Mouse (Mus musculus): ENCODE measurements at regions not wholly inside any gene's neighbourhood (a gene's known extent, or its start where the extent isn't known, plus 50 kb on each side); places are given as distances from the start of the nearest gene placed in this dataset.

DNA sequence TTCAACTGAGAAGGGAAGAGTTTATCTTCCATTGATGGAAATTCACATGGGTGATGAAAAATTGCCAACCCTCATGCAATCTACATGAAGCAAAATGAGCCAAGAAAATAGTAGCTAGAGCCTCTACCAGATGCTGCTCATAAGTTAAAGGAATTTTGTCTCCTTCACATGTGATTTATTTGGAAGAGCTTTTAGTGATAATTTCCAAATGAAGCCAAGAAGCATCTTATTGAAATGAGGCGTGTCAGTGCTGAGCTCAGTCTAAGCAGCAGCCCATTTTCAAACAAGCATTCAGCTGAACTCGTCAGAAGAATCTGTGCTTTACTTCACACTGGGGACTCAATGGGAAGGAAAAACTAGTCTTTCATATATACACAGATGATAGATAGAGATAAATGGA, 190.0 kb upstream of the Tmtc1 start:
- ATAC-seq: no peak
- DNase-seq (ENCODE audit: low read depth, low spot score): no peak
- TF ChIP-seq CTCF (IDR thresholded peaks at IDR 0.05): no peak
- POLR2A ChIA-PET: no interaction called here
- in situ Hi-C loops (cut with MboI; ENCODE audit: low pct_unique_long_range_greater_than_20kb): no loop called here
- peaks cover 4% of the 10 kb centered on the region for H3K27me3 ChIP-seq
- CTCF ChIA-PET: no interaction called here

GRCm38 (mm10) chr6:148627090-148627605, 183.0 kb upstream of the Tmtc1 start:
- in situ Hi-C loops (cut with MboI; ENCODE audit: low pct_unique_long_range_greater_than_20kb): no loop called here
- CTCF ChIA-PET: no interaction called here
- DNase-seq (ENCODE audit: low read depth, low spot score): no peak
- ATAC-seq: no peak
- no peak for TF ChIP-seq CTCF (IDR thresholded peaks at IDR 0.05)
- POLR2A ChIA-PET: no interaction called here
- H3K27me3 ChIP-seq: peaks cover 9% of the 10 kb centered on the region

- TF ChIP-seq CTCF (IDR thresholded peaks at IDR 0.05): no peak
- ChIA-PET POLR2A (no interaction called here), CTCF (interaction anchor here (1.7 kb wide), 1 partner anchor 9 kb away, joined by 6 read pairs; no protein-coding TSS in a partner anchor)
- ATAC-seq (no peak), DNase-seq (ENCODE audit: low read depth, low spot score) (no peak)
- in situ Hi-C loops (cut with MboI; ENCODE audit: low pct_unique_long_range_greater_than_20kb): no loop called here
- peaks cover 5% of the 10 kb centered on the region for H3K27me3 ChIP-seq
Observed at GRCm38 (mm10) chr6:148623119-148623770, 179.1 kb upstream of the Tmtc1 start.

DNA sequence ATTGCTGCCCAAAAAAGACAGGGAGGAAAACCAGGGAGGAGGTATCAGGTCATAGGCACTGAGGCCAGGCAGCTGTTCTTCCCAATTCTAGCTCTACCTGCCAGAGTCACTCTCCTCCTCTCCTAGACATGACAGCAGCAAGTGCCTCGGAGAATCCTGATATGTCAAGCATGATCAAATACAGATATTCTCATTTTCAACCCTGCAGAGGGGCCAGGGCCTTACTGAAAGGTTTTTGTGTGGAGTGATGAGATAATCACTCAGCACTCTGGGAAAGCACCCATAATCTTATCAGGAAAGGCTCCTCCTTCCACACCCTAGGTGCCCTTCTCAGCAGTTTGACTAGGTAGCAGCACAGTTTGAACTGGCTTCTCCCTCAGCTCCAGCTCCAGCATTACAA, 175.8 kb upstream of the Tmtc1 start:
- POLR2A ChIA-PET: no interaction called here
- in situ Hi-C loops (cut with MboI; ENCODE audit: low pct_unique_long_range_greater_than_20kb): no loop called here
- TF ChIP-seq CTCF (IDR thresholded peaks at IDR 0.05): no peak

DNA sequence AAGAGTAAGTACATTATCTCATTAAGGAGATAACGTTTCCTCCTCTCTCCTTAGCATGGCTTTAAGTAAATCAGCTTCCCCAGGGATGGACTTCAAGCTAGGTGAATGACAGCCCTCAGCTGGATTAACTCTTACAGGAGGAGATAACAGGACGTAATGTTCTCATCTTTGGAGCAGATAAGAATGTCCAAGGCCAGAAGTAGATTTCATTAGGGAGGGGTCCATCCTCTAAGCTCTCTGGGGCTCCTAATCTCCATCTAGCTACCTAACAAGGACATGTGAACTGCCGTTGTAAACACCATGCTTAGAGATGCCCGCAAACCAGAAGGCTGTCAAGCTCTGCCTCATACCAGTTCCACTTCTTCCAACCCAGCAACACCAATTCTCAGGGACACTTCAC, 171.7 kb upstream of the Tmtc1 start:
- no peak for TF ChIP-seq CTCF (IDR thresholded peaks at IDR 0.05)
- POLR2A ChIA-PET: interaction anchor here (0.7 kb wide), 1 partner anchor 97 kb away, joined by 4 read pairs; no protein-coding TSS in a partner anchor
- ATAC-seq (no peak), DNase-seq (ENCODE audit: low read depth, low spot score) (no peak)
- in situ Hi-C loops (cut with MboI; ENCODE audit: low pct_unique_long_range_greater_than_20kb): no loop called here
- no peaks in the 10 kb centered on the region for H3K27me3 ChIP-seq
- CTCF ChIA-PET: no interaction called here

More for the DNA sequence above, 175.8 kb upstream of the Tmtc1 start:
- CTCF ChIA-PET: no interaction called here
- DNase-seq (ENCODE audit: low read depth, low spot score) (no peak), ATAC-seq (no peak)
- peaks cover 5% of the 10 kb centered on the region for H3K27me3 ChIP-seq

DNA sequence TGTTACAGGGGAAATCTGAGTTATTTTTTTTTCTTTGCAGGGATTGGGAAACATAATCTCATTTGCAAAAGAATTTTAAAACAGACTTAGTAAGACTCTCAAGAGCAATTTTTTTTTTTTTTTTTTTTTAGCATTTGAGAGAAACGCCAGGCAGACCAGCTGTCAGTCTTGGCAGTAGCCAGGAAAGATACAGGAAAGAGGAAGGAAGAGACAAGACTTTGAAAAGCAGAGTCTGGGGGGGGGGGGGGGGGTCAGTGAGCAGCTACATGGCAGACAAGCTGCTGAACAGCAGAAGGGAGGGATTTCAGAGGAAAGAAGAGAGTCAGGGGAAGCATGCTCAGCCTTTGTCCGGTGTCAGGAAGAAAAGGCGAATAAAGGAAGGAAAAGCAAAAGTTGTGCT, 171.3 kb upstream of the Tmtc1 start:
- DNase-seq (ENCODE audit: low read depth, low spot score) (no peak), ATAC-seq (no peak)
- in situ Hi-C loops (cut with MboI; ENCODE audit: low pct_unique_long_range_greater_than_20kb): no loop called here
- TF ChIP-seq CTCF (IDR thresholded peaks at IDR 0.05): no peak
- H3K27me3 ChIP-seq: no peaks in the 10 kb centered on the region
- POLR2A ChIA-PET: no interaction called here
- CTCF ChIA-PET: interaction anchor here (1.0 kb wide), 1 partner anchor 12 kb away, joined by 3 read pairs; no protein-coding TSS in a partner anchor

- no peak for DNase-seq (ENCODE audit: low read depth, low spot score)
- POLR2A ChIA-PET: no interaction called here
- CTCF ChIA-PET: no interaction called here
- H3K27me3 ChIP-seq: no peaks in the 10 kb centered on the region
- no peak for ATAC-seq
- in situ Hi-C loops (cut with MboI; ENCODE audit: low pct_unique_long_range_greater_than_20kb): no loop called here
- no peak for TF ChIP-seq CTCF (IDR thresholded peaks at IDR 0.05)
Observed at GRCm38 (mm10) chr6:148608881-148609280, 164.7 kb upstream of the Tmtc1 start.

GRCm38 (mm10) chr6:148605226-148605625, 161.0 kb upstream of the Tmtc1 start:
- in situ Hi-C loops (cut with MboI; ENCODE audit: low pct_unique_long_range_greater_than_20kb): no loop called here
- no peak for ATAC-seq

GRCm38 (mm10) chr6:148604790-148605189, 160.6 kb upstream of the Tmtc1 start:
- DNase-seq (ENCODE audit: low read depth, low spot score) (no peak), ATAC-seq (no peak)
- POLR2A ChIA-PET: no interaction called here
- in situ Hi-C loops (cut with MboI; ENCODE audit: low pct_unique_long_range_greater_than_20kb): no loop called here
- CTCF ChIA-PET: no interaction called here
- H3K27me3 ChIP-seq: no peaks in the 10 kb centered on the region
- no peak for TF ChIP-seq CTCF (IDR thresholded peaks at IDR 0.05)

More at GRCm38 (mm10) chr6:148605226-148605625, 161.0 kb upstream of the Tmtc1 start:
- no peaks in the 10 kb centered on the region for H3K27me3 ChIP-seq
- CTCF ChIA-PET: no interaction called here
- no peak for DNase-seq (ENCODE audit: low read depth, low spot score)
- POLR2A ChIA-PET: no interaction called here
- TF ChIP-seq CTCF (IDR thresholded peaks at IDR 0.05): no peak

GRCm38 (mm10) chr6:148603878-148604277, 159.7 kb upstream of the Tmtc1 start:
- in situ Hi-C loops (cut with MboI; ENCODE audit: low pct_unique_long_range_greater_than_20kb): no loop called here
- ATAC-seq: no peak
- H3K27me3 ChIP-seq: no peaks in the 10 kb centered on the region
- no peak for TF ChIP-seq CTCF (IDR thresholded peaks at IDR 0.05)
- ChIA-PET CTCF (interaction anchor here (0.9 kb wide), 1 partner anchor 11 kb away, joined by 3 read pairs; no protein-coding TSS in a partner anchor), POLR2A (no interaction called here)
- DNase-seq (ENCODE audit: low read depth, low spot score): no peak

DNA sequence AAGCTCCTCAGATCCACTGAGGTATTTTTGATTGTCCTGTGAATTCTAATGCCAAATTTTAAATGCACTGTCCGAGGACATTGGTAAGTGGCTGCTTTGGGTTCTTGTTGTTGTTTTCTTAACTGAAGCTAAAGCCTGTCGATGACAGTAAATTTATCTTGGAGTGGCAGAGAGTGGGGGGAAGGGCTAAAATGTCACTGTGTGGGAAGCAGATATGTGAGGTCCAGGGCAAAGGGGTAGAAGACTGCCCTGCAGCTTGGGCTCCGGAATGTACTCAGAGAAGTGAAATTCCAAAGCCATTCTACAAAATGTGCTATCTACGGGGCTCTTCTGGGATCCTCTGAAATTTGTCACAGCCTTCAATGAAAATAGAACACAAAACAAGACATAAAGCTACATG, 159.3 kb upstream of the Tmtc1 start:
- in situ Hi-C loops (cut with MboI; ENCODE audit: low pct_unique_long_range_greater_than_20kb): no loop called here
- TF ChIP-seq CTCF (IDR thresholded peaks at IDR 0.05): no peak
- ATAC-seq: no peak

DNA sequence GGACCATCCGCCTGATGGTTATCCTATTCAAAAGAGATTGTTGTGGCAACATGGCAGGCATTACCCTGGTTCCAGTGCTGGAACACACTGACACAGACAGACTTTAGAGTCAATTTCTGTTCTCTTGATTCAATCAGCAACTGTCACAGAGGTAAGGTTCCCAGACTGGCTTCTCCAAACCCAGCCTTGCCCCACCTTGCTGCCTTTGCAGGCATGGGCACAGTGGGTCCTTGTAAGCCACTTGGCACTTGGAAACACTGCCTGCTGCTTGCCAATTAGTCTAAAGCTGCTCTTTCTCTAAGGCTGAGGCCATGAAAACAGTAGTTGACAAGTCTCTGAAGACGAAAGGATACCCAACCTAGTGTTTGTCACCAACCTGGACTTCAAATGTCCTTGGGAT, 158.7 kb upstream of the Tmtc1 start:
- DNase-seq (ENCODE audit: low read depth, low spot score): no peak
- ChIA-PET POLR2A (no interaction called here), CTCF (no interaction called here)
- no peak for ATAC-seq
- H3K27me3 ChIP-seq: no peaks in the 10 kb centered on the region
- in situ Hi-C loops (cut with MboI; ENCODE audit: low pct_unique_long_range_greater_than_20kb): no loop called here
- no peak for TF ChIP-seq CTCF (IDR thresholded peaks at IDR 0.05)

More for the DNA sequence above, 159.3 kb upstream of the Tmtc1 start:
- H3K27me3 ChIP-seq: no peaks in the 10 kb centered on the region
- POLR2A ChIA-PET: no interaction called here
- no peak for DNase-seq (ENCODE audit: low read depth, low spot score)
- CTCF ChIA-PET: interaction anchor here (0.9 kb wide), 1 partner anchor 11 kb away, joined by 3 read pairs; no protein-coding TSS in a partner anchor

Data from Patski (cell line).